Mouse (Mus musculus) bone marrow, adult 2 months (tissue): ENCODE data around the gene E130114P18Rik.
A peak's percentile ranks its signal among the peaks of the same experiment; 100 is the strongest.

ENCODE experiments used
- CTCF ChIP-seq: fragments of 200-500 bp; IDR thresholded peaks from 2 replicates; pipeline ENCODE4 v1.5.1; 2011; ENCODE audit warnings: low read length, control low read depth; ENCODE audit not compliant: control insufficient read depth, insufficient read depth
- POLR2A ChIP-seq: fragments of 200-500 bp; IDR thresholded peaks from 2 replicates; pipeline ENCODE4 v1.6.1; 2011; ENCODE audit warnings: low read depth, mild to moderate bottlenecking, control low read depth, low read length, borderline replicate concordance; ENCODE audit not compliant: control insufficient read depth

DNA sequence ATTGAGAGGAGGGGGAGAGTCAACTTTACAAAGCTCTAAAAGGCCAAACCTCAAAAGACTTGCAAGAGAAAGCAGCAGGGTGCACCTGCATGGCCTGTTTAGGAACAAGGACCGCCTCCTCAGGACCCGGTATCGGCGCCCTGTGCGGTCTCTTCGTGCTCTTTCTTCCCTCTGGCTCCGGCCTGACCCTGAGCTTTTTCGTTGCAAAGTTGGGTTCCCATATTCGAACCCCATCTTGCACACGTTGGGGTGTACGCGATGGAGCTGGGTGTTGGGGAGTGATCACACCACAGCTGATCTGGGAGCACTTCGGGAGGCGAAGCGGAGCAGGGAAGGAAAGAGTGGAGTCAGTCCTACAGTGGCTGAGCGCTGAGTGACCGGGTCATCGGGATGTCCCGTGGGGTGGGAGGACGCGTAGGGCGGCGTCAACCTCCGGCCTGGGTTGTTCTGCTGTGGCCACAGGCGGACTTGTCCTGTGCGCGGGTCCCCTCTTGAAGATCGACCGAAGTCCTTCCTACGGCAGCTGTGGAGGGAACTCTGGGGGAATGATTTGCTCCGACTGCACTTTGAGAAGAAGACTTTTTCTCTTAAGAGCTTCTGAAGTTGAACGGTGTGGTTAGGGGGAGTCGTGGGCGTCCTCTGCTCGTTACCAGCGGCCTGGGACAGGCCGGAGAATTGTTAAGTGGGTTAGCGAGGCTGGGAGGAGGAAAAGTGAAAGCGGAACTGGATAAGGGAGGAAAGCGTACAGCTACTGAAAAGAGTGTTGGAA, 26.2 kb downstream of the E130114P18Rik start:
- TF ChIP-seq CTCF: no peak
- peak; percentile 70; the same call in 1 of the 2 replicates for TF ChIP-seq POLR2A
